8 mouse cellular contexts compared by ENCODE assay signal in genomic region chr13:34038056-34038432, GRCm38 (mm10). TPM values are rescaled to one million over a fixed set of nuclear protein-coding genes. Genes with fewer than 3 reads are reported as not detected.
A peak's percentile ranks its signal among the peaks of the same experiment; 100 is the strongest.
DNase-seq lines count a peak whose midpoint lies in the region; ATAC-seq and TF ChIP-seq lines count a peak whose summit lies in the region.

No protein-coding gene starts in this region.

- peak overlapping the region; percentile 79 for H3K4me2 ChIP-seq in limb, embryonic 13.5 days (replicated peaks)
- peak overlapping the region; percentile 82 for H3K4me2 ChIP-seq in stomach, embryonic 14.5 days (replicated peaks; ENCODE audit: low read depth, low read length)

- no peak for TF ChIP-seq CTCF in embryonic fibroblast, embryonic 13.5 days (IDR thresholded peaks at IDR 0.05; ENCODE audit: borderline replicate concordance, insufficient read depth, low read length)

- peak overlapping the region; percentile 62 for H3K4me3 ChIP-seq in embryonic fibroblast, embryonic 13.5 days (ENCODE audit: insufficient read depth, low read length)
- peak overlapping the region; percentile 73 for H3K4me3 ChIP-seq in limb, embryonic 13.5 days
- H3K4me3 ChIP-seq in stomach, embryonic 14.5 days (ENCODE audit: low read depth, low read length), result peak overlapping the region; percentile 71

- peak; percentile 3; the same call in 1 of the 2 replicates for ATAC-seq in frontal cortex, adult (ENCODE audit: low TSS enrichment)
- no peak for ATAC-seq in limb, embryonic 13.5 days (ENCODE audit: low FRiP score, low read depth)
- ATAC-seq in stomach, embryonic 14.5 days (ENCODE audit: insufficient number of reproducible peaks, insufficient read depth, low FRiP score, low read depth), result no peak

- peaks cover 20% of the 10 kb centered on the region for H3K36me3 ChIP-seq in limb, embryonic 13.5 days
- peaks cover 4% of the 10 kb centered on the region; the same call in 1 of the 2 replicates for H3K36me3 ChIP-seq in stomach, embryonic 14.5 days (ENCODE audit: control insufficient read depth, insufficient read depth, low read length)

- H3K27ac ChIP-seq in embryonic fibroblast, embryonic 13.5 days (ENCODE audit: insufficient read depth, low read length), result no peak overlapping the region
- peak overlapping the region; percentile 76; the same call in 1 of the 2 replicates for H3K27ac ChIP-seq in limb, embryonic 13.5 days
- H3K27ac ChIP-seq in stomach, embryonic 14.5 days (ENCODE audit: low read length), result peak overlapping the region; percentile 73

- no peak for TF ChIP-seq POLR2A in embryonic fibroblast, embryonic 13.5 days (IDR thresholded peaks at IDR 0.05; ENCODE audit: low read depth, low read length)

- no peak for DNase-seq in frontal cortex, postnatal 25 days (ENCODE audit: low spot score in 2 of 2)
- DNase-seq in A20 (ENCODE audit: low read depth, low spot score), result peak; percentile 51
- DNase-seq in cerebellum, postnatal 4 days (ENCODE audit: low spot score in 2 of 2), result no peak
- DNase-seq in urinary bladder, postnatal 36 days (ENCODE audit: low spot score in 2 of 2), result no peak

- no peaks in the 10 kb centered on the region for H3K27me3 ChIP-seq in limb, embryonic 13.5 days
- H3K27me3 ChIP-seq in stomach, embryonic 14.5 days (ENCODE audit: control insufficient read depth, insufficient read depth, low read length), result no peaks in the 10 kb centered on the region

- H3K4me1 ChIP-seq in embryonic fibroblast, embryonic 13.5 days (ENCODE audit: control insufficient read depth, insufficient read depth, low read length), result peaks cover 3% of the 10 kb centered on the region; the same call in 1 of the 2 replicates
- peaks cover 16% of the 10 kb centered on the region for H3K4me1 ChIP-seq in limb, embryonic 13.5 days
- peaks cover 16% of the 10 kb centered on the region; the same call in 1 of the 2 replicates for H3K4me1 ChIP-seq in stomach, embryonic 14.5 days (ENCODE audit: control insufficient read depth, insufficient read depth, low read length)

- H3K9ac ChIP-seq in limb, embryonic 13.5 days, result peak overlapping the region; percentile 90
- H3K9ac ChIP-seq in stomach, embryonic 14.5 days (replicated peaks; ENCODE audit: low read depth, low read length), result peak overlapping the region; percentile 83

- H3K9me3 ChIP-seq in limb, embryonic 13.5 days, result 0 out of 2 replicates have a peak, but pooled peaks cover 5% of the 10 kb centered on the region
- no peaks in the 10 kb centered on the region for H3K9me3 ChIP-seq in stomach, embryonic 14.5 days (ENCODE audit: control insufficient read depth, low read depth, low read length)

- 42% methylated on average over 5 of the region's 5 CpGs for WGBS in limb, embryonic 13.5 days
- 43% methylated on average over 5 of the region's 5 CpGs for whole genome bisulfite sequencing in stomach, embryonic 14.5 days

RNA-seq across cellular contexts. Expression of gene Bphl, which starts 0.6 kb away (rescaled TPM):
- polyA plus RNA-seq in embryonic fibroblast, embryonic 13.5 days (2011; ENCODE audit: insufficient read length, low read depth, missing spikeins), result 38.4 and 45.9 TPM in 2 replicates
- polyA plus RNA-seq in limb, embryonic 13.5 days (2015; fragmentation: Nextera tagmentation; extraction: Ambion mirVana), result 42.3 and 46.5 TPM in 2 replicates
- polyA plus RNA-seq in stomach, embryonic 14.5 days (2014; fragmentation: Nextera tagmentation; extraction: Ambion mirVana), result 36.1 and 38.4 TPM in 2 replicates

RNA-seq across cellular contexts. Expression of gene Serpinb6a, which starts 35.5 kb away (rescaled TPM):
- polyA plus RNA-seq in embryonic fibroblast, embryonic 13.5 days (2011; ENCODE audit: insufficient read length, low read depth, missing spikeins), result 299 and 405 TPM in 2 replicates
- 65.9 and 70.3 TPM in 2 replicates for polyA plus RNA-seq in limb, embryonic 13.5 days (2015; fragmentation: Nextera tagmentation; extraction: Ambion mirVana)
- polyA plus RNA-seq in stomach, embryonic 14.5 days (2014; fragmentation: Nextera tagmentation; extraction: Ambion mirVana), result 73.7 and 78.6 TPM in 2 replicates

RNA-seq across cellular contexts. Expression of gene Ripk1, which starts 35.9 kb away (rescaled TPM):
- 41.2 and 43.4 TPM in 2 replicates for polyA plus RNA-seq in embryonic fibroblast, embryonic 13.5 days (2011; ENCODE audit: insufficient read length, low read depth, missing spikeins)
- 14.0 and 15.8 TPM in 2 replicates for polyA plus RNA-seq in limb, embryonic 13.5 days (2015; fragmentation: Nextera tagmentation; extraction: Ambion mirVana)
- 20.2 and 24.3 TPM in 2 replicates for polyA plus RNA-seq in stomach, embryonic 14.5 days (2014; fragmentation: Nextera tagmentation; extraction: Ambion mirVana)

RNA-seq across cellular contexts. Expression of gene Tubb2a, which starts 39.8 kb away (rescaled TPM):
- polyA plus RNA-seq in embryonic fibroblast, embryonic 13.5 days (2011; ENCODE audit: insufficient read length, low read depth, missing spikeins), result 137 and 139 TPM in 2 replicates
- 150 and 152 TPM in 2 replicates for polyA plus RNA-seq in limb, embryonic 13.5 days (2015; fragmentation: Nextera tagmentation; extraction: Ambion mirVana)
- polyA plus RNA-seq in stomach, embryonic 14.5 days (2014; fragmentation: Nextera tagmentation; extraction: Ambion mirVana), result 213 and 217 TPM in 2 replicates
